Mouse (Mus musculus) c-Kit-positive CD71-positive TER-119-negative erythroid progenitor cells, embryonic 14.5 days (primary cell): ENCODE results near the gene Myo1a.
"Not testable (repeated sequence)": the region's sequence is repeated elsewhere in the genome, so short reads cannot be mapped to it uniquely, and the experiment has no call there.

Experiments used
- DNase-seq: peaks from one replicate; pipeline ENCODE4 v3.0.0-alpha.2; 2013; ENCODE audit warnings: low read depth

The Myo1a gene

GRCm38 (mm10) chr10:127759181-127760110 is 54.5 kb downstream of the Myo1a start, which contains the start of the genes Rdh1 and Rdh16f1:
Gene Rdh1 (plus strand): TSS chr10:127759721.
Gene Rdh16f1 (plus strand): TSS chr10:127759787.
- DNase-seq, result no peak

- not testable (repeated sequence) for DNase-seq
Measured at GRCm38 (mm10) chr10:127762926-127763325, 58.0 kb downstream of the Myo1a start.

- DNase-seq, result no peak
Measured at GRCm38 (mm10) chr10:127763914-127764680, 59.1 kb downstream of the Myo1a start.

GRCm38 (mm10) chr10:127766564-127766963 is 61.6 kb downstream of the Myo1a start:
- DNase-seq, result no peak
